Mouse (Mus musculus): ENCODE measurements at regions not wholly inside any gene's neighbourhood (a gene's known extent, or its start where the extent isn't known, plus 50 kb on each side); places are given as distances from the start of the nearest gene placed in this dataset.

DNA sequence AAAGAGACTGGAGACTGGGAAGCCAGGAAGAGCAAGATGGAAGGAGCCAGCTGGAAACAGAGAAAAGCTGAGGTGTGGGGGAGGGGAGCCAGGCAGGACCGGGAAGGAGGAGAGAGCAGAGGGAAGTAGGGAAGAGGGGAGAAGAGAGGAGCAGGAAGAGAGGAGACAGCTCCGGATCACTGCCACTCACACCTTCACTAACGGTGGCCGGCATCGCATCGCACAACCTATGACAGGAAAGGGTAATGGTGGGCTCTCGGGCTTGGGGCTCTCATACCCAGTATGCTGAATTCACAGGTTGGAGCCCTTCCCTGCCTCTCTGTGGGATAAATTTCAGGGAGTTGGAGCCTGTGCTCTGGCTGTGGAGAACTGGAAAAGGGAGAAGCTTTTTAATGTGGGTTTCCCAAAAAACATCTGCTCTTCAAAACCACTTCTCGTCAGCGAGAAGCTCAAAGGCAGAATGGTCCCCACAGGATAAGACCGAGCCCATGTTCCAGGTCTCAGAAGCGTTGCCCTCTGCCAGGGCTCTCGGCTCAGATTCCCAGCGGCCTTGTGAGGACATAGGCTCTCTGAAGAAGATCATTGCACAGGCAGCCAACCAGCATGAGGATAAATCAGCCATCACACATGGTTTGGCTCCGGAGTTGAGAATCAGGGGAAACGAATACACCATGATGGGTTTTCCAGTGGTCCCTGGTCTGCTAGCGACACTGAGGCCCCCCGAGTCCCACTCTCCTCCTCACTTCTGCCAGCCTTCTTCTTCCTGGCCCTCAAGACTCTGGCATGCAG is 53.8 kb upstream of the Coro2b start:
- in situ Hi-C loops (cut with MboI, MseI): loop anchor here (25.0 kb wide), 1 partner anchor 1653 kb away; no protein-coding TSS in a partner anchor

DNA sequence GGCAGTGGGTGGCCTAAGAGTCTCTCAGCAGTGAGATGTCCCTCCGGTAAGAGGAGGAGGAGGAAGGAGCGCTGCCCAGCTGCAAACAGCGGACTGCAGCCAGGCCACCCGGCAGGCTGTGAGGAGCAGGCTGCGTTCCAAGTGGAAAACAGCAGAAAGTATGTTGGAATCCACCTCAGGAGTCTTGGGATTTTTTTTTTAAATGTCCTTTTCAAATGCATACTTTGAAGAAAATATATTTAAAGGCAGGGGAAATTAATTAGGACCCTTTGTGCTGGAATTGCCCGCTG is 54.3 kb upstream of the Coro2b start:
- in situ Hi-C loops (cut with MboI, MseI): loop anchor here (25.0 kb wide), 1 partner anchor 1654 kb away; no protein-coding TSS in a partner anchor

DNA sequence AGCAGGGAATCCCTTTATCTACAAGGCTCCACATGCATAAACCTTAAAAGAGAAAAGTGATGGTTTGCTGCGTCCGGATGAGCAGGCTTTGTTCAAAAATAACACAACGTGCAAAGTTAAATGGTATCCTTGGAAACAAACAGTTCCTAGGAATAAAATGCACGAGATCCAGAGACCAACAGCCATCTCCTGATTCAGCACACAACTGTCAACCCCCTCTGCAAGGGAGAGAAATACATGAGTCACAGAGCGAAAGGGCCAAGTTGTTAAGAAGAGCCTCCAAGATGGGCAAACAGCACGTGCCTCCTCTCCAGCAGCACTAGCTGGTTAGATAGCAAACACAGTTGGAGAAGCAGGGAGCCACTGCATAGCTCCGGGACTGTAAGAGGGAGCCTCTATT is 61.2 kb upstream of the Coro2b start:
- in situ Hi-C loops (cut with MboI, MseI): loop anchor here (25.0 kb wide), 1 partner anchor 1661 kb away; no protein-coding TSS in a partner anchor

DNA sequence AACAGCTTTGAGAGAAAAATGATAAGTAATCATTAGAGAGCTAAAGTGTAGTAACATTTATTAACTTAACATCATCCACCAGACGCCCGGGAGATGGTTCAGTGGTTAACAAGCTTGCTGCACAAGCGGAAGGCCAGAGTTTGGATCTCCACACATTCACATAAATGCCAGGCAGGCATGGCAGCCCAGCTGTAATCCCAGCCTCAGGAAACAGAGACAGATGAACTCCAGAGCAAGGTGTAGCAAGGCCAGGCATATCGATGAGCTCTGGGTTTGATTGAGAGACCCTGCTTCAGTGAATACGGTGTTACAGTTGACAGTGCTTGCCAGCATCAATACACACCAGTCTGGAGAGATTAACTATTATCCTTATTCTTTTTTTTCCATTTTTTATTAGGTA is 62.1 kb upstream of the Coro2b start:
- in situ Hi-C loops (cut with MboI, MseI): loop anchor here (25.0 kb wide), 1 partner anchor 1662 kb away; no protein-coding TSS in a partner anchor

DNA sequence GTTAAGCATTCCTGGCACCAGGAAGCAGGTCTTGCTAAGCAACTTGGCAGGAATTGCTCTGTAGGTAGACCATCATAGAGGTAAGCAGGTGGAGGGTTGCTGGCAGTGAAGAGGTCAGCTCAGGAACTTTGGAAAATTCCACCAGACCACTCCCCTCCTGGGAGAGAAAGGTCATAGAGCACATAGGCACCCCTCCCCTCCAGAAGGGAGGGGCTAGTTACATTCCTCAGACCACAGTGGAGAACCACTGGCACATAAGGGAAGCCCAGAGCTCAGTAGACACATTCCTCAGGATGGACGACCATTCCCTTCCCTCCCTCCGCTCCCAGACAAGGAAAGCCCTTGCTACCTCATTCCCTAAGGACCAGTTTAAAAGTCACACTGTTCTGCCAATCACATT is 67.1 kb upstream of the Itga11 start:
- in situ Hi-C loops (cut with MboI, MseI): no loop called here

DNA sequence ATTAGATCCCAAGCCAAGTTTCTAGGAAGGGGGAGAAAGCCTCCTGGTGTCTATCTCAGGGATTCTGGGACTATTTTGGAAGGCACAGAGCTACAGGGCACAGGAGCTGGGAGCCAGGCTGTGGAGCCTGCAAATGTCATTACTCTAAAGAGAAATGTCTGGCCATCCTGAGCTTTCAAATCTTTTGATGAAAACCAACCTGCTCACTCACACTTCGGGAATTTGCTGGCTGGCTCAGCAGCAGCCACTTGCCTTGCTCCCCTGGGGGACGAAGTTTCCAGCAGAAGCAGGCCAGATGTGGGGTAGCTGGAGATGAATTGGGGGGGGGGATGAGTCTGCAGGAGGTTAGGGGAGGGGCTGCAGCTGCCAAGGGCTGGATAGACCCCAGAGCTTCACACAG is 66.2 kb upstream of the Itga11 start:
- in situ Hi-C loops (cut with MboI, MseI): no loop called here

DNA sequence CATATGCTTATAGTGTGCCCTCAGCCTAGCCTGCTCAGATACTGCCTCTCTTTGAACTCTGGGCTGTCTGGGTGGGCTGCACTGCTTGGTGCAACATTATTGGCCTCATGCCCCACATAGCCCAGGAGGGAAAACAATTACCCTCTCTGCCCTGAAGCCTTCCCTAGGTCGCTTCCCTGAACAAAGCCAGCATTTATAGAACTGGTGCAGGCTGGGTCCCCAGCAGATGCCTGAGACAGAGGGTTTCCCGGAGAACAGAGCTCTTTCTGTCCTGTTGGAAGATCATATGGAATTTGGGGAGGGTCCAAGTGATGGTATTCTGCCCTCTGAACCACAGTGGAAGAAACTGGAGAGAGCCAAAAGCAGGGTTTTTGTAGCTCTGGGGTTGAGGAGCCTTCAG is 64.6 kb upstream of the Itga11 start:
- in situ Hi-C loops (cut with MboI, MseI): no loop called here

DNA sequence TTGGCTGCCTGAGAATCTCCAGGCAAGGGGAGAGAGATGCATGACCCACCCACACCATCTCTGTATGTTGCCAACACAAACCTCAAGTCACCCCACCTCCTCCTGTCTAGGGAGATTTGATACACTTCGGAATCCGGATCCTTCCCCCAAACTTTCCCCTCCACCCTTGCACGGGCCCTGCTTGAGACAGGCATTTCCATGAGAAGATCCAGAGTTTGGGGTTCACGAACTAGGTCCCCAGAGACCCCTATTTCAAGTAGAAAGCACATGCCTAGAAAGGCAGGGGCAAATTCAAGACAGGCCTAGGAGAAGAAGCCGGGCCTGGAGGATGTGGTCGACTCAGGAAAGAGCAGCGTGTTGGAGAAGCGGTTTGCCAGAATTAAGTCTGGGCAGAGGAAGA is 63.8 kb upstream of the Itga11 start:
- in situ Hi-C loops (cut with MboI, MseI): no loop called here

DNA sequence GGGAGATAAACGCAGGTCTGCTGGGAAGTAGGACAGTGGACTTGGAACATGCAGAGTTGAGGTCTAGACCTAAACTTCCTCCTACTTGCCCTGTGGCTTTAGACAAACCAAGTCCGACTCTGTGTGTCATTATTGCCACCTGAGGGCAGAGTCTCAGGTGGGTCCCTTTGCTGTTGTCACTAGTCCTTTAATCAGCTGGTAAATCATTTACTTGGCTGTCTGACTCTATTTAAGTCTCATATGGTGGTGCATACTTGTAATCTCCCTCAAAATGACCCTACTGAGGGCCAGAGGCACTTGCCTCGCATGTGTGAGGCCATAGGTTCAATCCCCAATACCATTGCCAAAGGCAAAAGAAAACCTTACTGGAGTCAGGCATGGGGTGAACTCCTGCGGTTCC is 62.7 kb upstream of the Itga11 start:
- in situ Hi-C loops (cut with MboI, MseI): no loop called here

DNA sequence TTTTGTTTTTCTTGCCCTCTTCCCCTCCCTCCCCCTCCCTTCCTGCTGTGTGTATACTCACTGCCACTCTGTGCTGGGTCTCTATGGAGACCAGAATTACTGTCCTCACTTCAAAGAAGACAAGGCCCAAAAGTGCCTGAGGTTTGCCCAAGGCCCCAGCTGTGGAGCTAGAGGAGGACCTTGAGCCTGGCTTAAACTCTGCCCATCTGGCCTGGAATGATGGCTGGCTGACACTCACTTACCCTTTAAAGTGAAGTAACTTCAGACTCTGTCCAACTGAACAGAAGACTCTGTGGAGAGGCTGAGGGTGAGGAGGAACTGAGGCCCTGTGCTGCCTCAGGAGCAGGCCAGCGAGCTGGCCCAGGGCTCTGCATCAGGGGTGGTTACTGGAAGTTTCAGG is 61.8 kb upstream of the Itga11 start:
- in situ Hi-C loops (cut with MboI, MseI): no loop called here

DNA sequence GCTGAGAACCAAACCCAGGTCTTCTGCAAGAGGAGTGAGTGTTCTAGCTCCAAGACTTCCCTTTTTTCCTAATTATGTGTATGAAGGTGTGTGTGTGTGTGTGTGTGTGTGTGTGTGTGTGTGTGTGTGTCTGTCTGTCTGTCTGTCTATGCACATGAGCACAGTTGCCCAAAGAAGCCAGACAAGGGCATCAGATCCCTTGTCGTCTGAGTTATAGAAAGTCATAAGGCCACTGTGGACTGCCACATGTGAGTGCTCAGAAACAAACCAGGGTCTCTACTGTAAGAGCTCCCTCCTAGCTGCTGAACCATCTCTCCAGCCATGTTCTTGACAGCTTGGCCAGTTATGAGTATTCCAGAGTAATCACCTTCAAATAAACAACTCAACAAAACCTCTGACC is 58.6 kb upstream of the Itga11 start:
- in situ Hi-C loops (cut with MboI, MseI): no loop called here

DNA sequence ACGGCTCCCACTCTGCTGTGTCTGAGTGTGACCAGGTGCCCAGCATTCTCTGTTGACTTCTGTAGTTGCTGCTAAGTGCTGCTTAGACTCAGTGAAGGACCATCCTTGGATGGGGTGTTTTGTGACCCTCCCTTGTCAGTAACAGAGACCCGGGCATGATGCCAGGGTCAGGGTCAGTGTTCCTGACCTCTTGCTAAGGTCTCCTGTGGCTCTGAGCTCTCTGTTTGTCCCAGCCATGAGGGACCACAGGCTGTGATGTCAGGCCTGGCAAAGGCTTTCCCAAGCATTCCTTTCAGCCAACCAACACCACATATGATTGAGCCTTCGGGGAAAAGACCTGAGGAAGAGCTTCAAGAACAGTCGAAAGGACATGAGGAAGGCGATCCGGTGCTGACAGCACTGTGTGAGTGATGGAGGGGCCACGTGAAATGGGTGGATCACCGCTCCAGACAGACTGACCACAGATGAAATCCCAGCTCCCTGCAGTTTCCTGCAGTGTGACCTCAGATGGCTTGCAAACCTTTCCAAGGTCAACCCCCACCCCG is 56.7 kb upstream of the Itga11 start:
- in situ Hi-C loops (cut with MboI, MseI): no loop called here

DNA sequence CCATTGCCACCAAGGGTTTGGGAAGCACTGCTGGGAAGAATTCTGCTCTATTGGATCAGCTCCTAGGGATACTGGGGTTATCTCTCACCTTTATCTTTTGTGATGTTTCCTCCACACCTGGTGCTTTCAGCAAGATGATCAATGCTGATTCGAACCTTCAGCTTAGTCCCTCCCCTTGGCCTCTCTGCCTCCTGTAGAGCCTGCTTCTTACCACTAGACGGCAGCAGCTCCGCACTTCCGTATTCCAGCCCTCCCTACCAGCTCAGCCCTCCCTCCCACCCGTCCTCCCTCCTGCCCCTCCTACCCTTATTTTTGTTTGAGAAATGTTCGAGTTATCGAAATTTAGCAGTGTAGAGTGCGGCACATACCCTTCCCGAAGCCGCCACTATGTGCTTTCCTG is 55.5 kb upstream of the Itga11 start:
- in situ Hi-C loops (cut with MboI, MseI): no loop called here

DNA sequence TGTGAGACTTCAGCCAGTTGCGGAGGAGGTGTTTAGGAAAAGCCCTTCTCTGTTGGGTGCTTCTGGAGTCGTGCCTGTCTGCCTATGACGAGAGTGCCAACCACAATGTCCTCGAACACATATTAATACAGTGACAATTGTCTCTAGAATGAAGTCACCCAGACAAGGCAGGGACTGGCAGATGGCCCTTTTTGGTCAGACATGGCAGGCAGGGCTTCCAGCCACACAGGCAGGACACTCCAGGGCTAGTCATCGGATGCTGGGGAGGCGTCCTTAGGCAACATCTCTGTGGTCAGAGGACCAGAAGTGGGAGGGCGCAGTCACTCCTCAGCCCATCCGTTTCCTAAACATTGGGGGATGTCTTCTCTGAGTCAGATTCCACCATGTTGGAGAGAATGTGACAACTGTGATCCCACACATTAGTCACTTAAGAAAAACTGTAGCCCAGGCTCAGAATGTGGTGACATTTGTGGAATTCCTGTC is 53.0 kb upstream of the Itga11 start:
- in situ Hi-C loops (cut with MboI, MseI): loop anchor here (5.0 kb wide), 1 partner anchor 48 kb away; no protein-coding TSS in a partner anchor

DNA sequence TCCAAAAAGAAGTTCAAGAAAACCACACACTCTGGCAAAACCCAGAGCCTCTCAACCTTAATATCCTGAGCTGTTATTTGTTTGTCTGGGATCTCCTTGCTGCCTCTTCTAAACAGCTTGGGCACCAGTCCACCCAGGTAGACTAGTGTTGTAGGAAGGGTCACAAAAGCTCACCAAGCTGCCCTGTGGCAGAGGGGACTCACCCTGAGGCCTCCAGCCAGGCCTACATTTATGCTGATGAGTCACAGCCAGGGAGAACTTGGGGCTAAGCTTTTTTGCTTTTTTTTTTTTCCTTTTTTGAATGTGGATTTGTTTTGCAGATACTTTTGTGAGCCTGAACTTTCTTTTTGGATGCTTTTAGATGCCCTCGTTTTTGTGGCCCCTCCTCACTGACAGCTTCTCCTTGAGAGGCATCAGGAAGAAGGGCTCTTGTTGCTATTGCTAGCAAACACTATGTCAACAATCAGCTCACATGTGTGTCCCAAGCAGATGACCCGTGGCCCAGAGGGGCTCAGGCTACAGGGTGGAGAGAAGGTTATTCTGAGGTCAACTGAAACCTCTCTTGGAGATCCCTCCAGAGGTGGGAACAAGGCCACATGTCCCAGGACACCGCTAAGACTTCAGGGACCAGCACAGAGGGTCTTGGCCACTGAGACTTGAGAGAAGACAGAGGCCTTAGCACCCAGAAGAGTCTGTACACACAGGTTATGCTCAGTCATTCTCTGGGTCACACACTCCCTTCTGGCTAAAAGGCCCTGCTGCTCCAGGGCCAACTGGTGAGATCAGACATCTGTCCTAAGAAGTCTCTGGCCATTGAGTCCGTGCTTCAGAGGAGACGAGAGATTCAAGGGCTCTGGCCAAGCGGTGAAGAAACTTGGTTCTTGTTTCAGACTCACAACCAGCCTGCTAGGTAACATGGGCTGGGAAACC is 50.3 kb upstream of the Itga11 start:
- in situ Hi-C loops (cut with MboI, MseI): loop anchor here (5.0 kb wide), 1 partner anchor 45 kb away; no protein-coding TSS in a partner anchor
